ENCODE assay signal across 19 mouse cellular contexts in the genomic region with DNA sequence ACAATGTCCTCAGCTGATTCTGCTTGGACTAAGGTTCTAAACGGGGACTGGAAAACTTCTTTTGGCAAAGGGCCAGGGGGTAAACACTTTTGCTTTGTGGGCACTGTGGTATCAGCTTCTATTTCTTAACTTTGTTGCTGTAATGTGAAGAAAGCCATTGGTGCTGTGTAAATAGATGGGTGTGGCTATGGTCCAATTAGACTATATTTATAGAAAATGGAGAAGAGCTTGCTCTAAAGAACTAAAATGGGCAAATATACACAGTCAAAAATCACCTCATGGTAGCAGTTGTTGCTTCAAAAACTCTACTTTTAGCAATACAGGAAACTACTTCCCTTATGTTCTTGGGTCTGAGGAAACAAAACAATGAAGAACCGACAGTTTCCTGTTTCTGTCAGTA.
DNase-seq lines count a peak whose midpoint lies in the region; ATAC-seq and TF ChIP-seq lines count a peak whose summit lies in the region.
"Had no signal": no experiment of that assay in that cellular context is flagged by ENCODE, and none has a peak within 500 bp of the region (broad histone marks: within the 10 kb centered on the region; RNA-seq: fewer than 3 reads in every experiment).

No protein-coding gene starts in this region.

- H3K36me3 ChIP-seq in kidney, embryonic 15.5 days: no peaks in the 10 kb centered on the region
- H3K36me3 ChIP-seq in lung, postnatal 0 days (ENCODE audit: insufficient read depth, low read length): no peaks in the 10 kb centered on the region
- H3K36me3 ChIP-seq in forebrain, embryonic 16.5 days (ENCODE audit: control insufficient read depth, insufficient read depth): no peaks in the 10 kb centered on the region
- H3K36me3 ChIP-seq: limb, embryonic 15.5 days; stomach, embryonic 15.5 days had no signal

- no peaks in the 10 kb centered on the region for H3K4me1 ChIP-seq in kidney, embryonic 15.5 days
- H3K4me1 ChIP-seq in lung, postnatal 0 days (ENCODE audit: insufficient read depth, low read depth, low read length): no peaks in the 10 kb centered on the region
- H3K4me1 ChIP-seq in forebrain, embryonic 16.5 days (replicated peaks; ENCODE audit: control insufficient read depth, insufficient read depth, low read length): no peaks in the 10 kb centered on the region
- H3K4me1 ChIP-seq: limb, embryonic 15.5 days; stomach, embryonic 15.5 days had no signal

- H3K4me3 ChIP-seq in kidney, embryonic 15.5 days (replicated peaks): no peak overlapping the region
- no peak overlapping the region for H3K4me3 ChIP-seq in lung, postnatal 0 days (ENCODE audit: low read depth, low read length)
- H3K4me3 ChIP-seq in forebrain, embryonic 16.5 days (replicated peaks; ENCODE audit: low read length): no peak overlapping the region
- H3K4me3 ChIP-seq: limb, embryonic 15.5 days; stomach, embryonic 15.5 days had no signal

- no peaks in the 10 kb centered on the region for H3K9me3 ChIP-seq in kidney, embryonic 15.5 days (replicated peaks)
- H3K9me3 ChIP-seq in lung, postnatal 0 days (ENCODE audit: low read length): no peaks in the 10 kb centered on the region
- no peaks in the 10 kb centered on the region for H3K9me3 ChIP-seq in forebrain, embryonic 16.5 days (ENCODE audit: control insufficient read depth, low read length)
- H3K9me3 ChIP-seq: limb, embryonic 15.5 days; stomach, embryonic 15.5 days had no signal

- TF ChIP-seq EP300 in lung, postnatal 0 days (IDR thresholded peaks at IDR 0.05): no peak

- DNase-seq in kidney, postnatal 25 days: no peak
- peak; percentile 49 for DNase-seq in lung, postnatal 0 days (ENCODE audit: low spot score)
- DNase-seq in adrenal gland, adult 2 months: no peak
- DNase-seq in kidney, postnatal 14 days: no peak
- DNase-seq: cerebellum, adult 11 months; cerebellum, postnatal 14 days; heart, postnatal 14 days; midbrain, embryonic 14.5 days; right cerebral cortex, adult 18-20 months; thymus, postnatal 14 days had no signal

- no peak for TF ChIP-seq CTCF in lung, postnatal 0 days (IDR thresholded peaks at IDR 0.05)

- no peak overlapping the region for H3K4me2 ChIP-seq in kidney, embryonic 15.5 days
- no peak overlapping the region for H3K4me2 ChIP-seq in lung, postnatal 0 days (replicated peaks; ENCODE audit: low read depth, low read length)
- H3K4me2 ChIP-seq in forebrain, embryonic 16.5 days (ENCODE audit: low read length): no peak overlapping the region
- H3K4me2 ChIP-seq: hindbrain, embryonic 14.5 days; limb, embryonic 15.5 days; stomach, embryonic 15.5 days had no signal

- H3K9ac ChIP-seq in kidney, embryonic 15.5 days: no peak overlapping the region
- H3K9ac ChIP-seq in lung, postnatal 0 days (replicated peaks; ENCODE audit: low read depth): no peak overlapping the region
- no peak overlapping the region for H3K9ac ChIP-seq in forebrain, embryonic 16.5 days (replicated peaks; ENCODE audit: low read depth, low read length)
- H3K9ac ChIP-seq: hindbrain, embryonic 14.5 days; limb, embryonic 15.5 days; stomach, embryonic 15.5 days had no signal

- no peak for ATAC-seq in kidney, embryonic 15.5 days (replicated peaks; ENCODE audit: low FRiP score)
- ATAC-seq in CD4-positive, CD25-positive, alpha-beta regulatory T cell, adult 4 months: peak; percentile 47
- ATAC-seq in lung, postnatal 0 days: peak; percentile 28; the same call in 1 of the 2 replicates
- peak; percentile 67 for ATAC-seq in monocyte, adult 5-6 weeks (replicated peaks; ENCODE audit: insufficient number of reproducible peaks, low FRiP score, low TSS enrichment, poor library complexity, severe bottlenecking)
- no peak for ATAC-seq in forebrain, embryonic 16.5 days
- ATAC-seq: intestine, embryonic 16.5 days had no signal

- H3K27ac ChIP-seq in kidney, embryonic 15.5 days: 0 out of 2 replicates have a peak overlapping the region, but pooled peaks have one; percentile 18
- H3K27ac ChIP-seq in lung, postnatal 0 days (ENCODE audit: low read length): no peak overlapping the region
- no peak overlapping the region for H3K27ac ChIP-seq in forebrain, embryonic 16.5 days (ENCODE audit: low read length)
- H3K27ac ChIP-seq: hindbrain, embryonic 14.5 days; kidney, postnatal 0 days; limb, embryonic 15.5 days; stomach, embryonic 15.5 days had no signal

- no peaks in the 10 kb centered on the region for H3K27me3 ChIP-seq in kidney, embryonic 15.5 days
- H3K27me3 ChIP-seq in lung, postnatal 0 days (replicated peaks; ENCODE audit: insufficient read depth, low read length): no peaks in the 10 kb centered on the region
- no peaks in the 10 kb centered on the region for H3K27me3 ChIP-seq in forebrain, embryonic 16.5 days (replicated peaks; ENCODE audit: control insufficient read depth, insufficient read depth, low read length)
- H3K27me3 ChIP-seq: limb, embryonic 15.5 days; stomach, embryonic 15.5 days had no signal

- 48% methylated on average over 2 of the region's 2 CpGs for WGBS in kidney, embryonic 15.5 days
- 19% methylated on average over 2 of the region's 2 CpGs for WGBS in lung, postnatal 0 days
- 53% methylated on average over 2 of the region's 2 CpGs for whole genome bisulfite sequencing in forebrain, embryonic 16.5 days

Comparison
In these comparisons a context has a peak if more than half of its experiments do, and no peak if none do; other contexts are left out.
1. ATAC-seq: peak in CD4-positive, CD25-positive, alpha-beta regulatory T cell, adult 4 months (single experiment), lung, postnatal 0 days (single experiment) and monocyte, adult 5-6 weeks (single experiment); none in kidney, embryonic 15.5 days (single experiment) and forebrain, embryonic 16.5 days (single experiment).